Mouse (Mus musculus): ENCODE results near the gene Stambp. TPM values are rescaled to one million over a fixed set of nuclear protein-coding genes. Genes with fewer than 3 reads are reported as not detected.

The Stambp gene
- polyA plus RNA-seq, 1 experiment from 2014 or later, result 9.6 TPM

DNA sequence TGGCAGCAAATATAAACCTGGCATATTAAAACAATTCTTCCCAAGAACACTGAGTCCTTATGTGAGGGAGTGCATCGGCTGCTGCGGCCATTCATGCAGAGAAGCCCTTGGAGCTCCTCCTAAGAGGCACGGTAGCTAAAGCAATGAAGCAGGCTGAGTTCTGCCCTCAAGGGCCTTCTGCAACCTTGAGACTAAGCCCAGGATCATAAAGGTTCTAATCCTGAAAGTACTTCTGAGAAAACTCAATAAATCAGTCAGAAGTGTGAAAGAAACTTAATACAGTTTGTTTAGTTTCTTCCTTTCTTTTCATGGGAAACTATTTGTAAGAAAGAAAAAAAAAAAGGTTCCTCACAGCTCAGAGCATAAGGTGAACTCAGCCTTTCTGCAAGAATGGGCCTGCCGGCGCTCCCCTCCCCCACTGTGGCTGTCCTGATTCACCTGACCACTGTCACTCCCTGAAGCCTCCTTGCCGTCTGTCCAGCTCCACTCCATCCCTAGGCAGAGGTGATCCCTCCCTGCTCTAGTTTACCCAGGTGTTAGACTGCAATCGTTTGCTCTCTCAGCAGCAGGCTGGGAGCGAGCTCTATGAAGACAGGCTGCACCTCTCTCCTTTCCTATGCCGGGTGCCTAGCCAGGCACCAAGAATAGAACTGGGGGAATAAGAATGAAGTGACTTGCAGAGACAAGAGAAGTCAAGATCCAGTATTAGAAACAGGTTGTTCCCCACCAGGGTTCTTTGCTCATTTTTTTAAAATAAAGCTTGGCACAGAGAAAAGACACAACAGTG lies 70.8 kb downstream of the Stambp start:
- Histone ChIP-seq H3K9me3 (replicated peaks; ENCODE audit: control insufficient read depth, low read length) (no peaks in the 10 kb centered on the region), H3K4me1 (ENCODE audit: control insufficient read depth, low read depth, low read length) (peaks cover 19% of the 10 kb centered on the region), H3K27ac (ENCODE audit: low read length) (0 out of 2 replicates have a peak overlapping the region, but pooled peaks have one; percentile 4), H3K9ac (ENCODE audit: low read depth, low read length) (no peak overlapping the region), H3K4me2 (ENCODE audit: low read depth, low read length) (no peak overlapping the region), H3K27me3 (ENCODE audit: control insufficient read depth, insufficient read depth, low read depth, low read length) (no peaks in the 10 kb centered on the region), H3K4me3 (ENCODE audit: low read depth, low read length) (no peak overlapping the region), H3K36me3 (ENCODE audit: control insufficient read depth, insufficient read depth) (no peaks in the 10 kb centered on the region)
- ATAC-seq (ENCODE audit: low read depth), result no peak
- WGBS (ENCODE audit: insufficient replicate concordance), result 68% methylated on average over 9 of the region's 9 CpGs

DNA sequence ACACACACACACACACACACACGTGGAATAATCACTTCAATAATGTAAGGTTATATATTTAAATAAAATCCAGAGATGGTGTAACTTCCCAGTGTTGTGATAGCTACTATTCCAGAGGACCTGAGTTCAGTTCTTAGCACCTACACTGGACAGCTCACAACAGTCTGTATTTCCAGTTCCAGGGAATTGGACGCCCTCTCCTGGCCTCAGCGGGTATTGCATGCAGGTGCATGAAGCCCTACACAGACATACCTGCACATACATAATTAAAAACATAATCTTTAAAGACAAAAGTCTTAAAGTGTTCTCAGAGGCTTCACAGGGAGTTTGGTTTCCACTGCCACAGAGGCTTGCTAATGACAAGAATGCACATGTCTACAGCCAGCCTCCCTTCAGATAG lies 72.1 kb downstream of the Stambp start:
- Histone ChIP-seq H3K27me3 (ENCODE audit: control insufficient read depth, insufficient read depth, low read depth, low read length) (no peaks in the 10 kb centered on the region), H3K4me1 (ENCODE audit: control insufficient read depth, low read depth, low read length) (peaks cover 13% of the 10 kb centered on the region), H3K27ac (ENCODE audit: low read length) (no peak overlapping the region), H3K9me3 (replicated peaks; ENCODE audit: control insufficient read depth, low read length) (no peaks in the 10 kb centered on the region), H3K9ac (ENCODE audit: low read depth, low read length) (no peak overlapping the region), H3K36me3 (ENCODE audit: control insufficient read depth, insufficient read depth) (no peaks in the 10 kb centered on the region), H3K4me3 (ENCODE audit: low read depth, low read length) (no peak overlapping the region), H3K4me2 (ENCODE audit: low read depth, low read length) (no peak overlapping the region)
- 61% methylated on average over 3 of the region's 3 CpGs for WGBS (ENCODE audit: insufficient replicate concordance)
- no peak for ATAC-seq (ENCODE audit: low read depth)

DNA sequence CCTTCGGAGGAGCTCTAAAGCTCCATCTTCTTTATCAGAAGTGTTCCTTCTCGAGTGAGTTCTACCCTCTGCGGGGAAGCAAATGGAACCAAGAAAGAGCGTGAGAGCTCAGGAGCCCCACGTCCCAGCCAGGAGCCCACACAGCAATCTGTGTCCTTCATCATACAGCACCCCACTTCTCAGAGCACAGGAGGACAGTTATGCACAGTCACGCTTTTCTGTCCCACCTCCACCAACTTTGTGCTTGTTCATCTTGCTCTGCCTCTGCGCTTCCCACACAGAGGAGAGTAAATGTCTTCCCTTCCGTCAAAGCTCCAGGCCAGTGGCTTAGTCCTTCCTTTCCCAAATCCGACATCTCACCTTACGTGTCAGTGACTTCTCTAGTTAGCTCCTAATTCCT lies 73.5 kb downstream of the Stambp start:
- H3K4me3 ChIP-seq (ENCODE audit: low read depth, low read length), result no peak overlapping the region
- ATAC-seq (ENCODE audit: low read depth), result no peak
- H3K4me2 ChIP-seq (ENCODE audit: low read depth, low read length), result no peak overlapping the region
- H3K9ac ChIP-seq (ENCODE audit: low read depth, low read length), result no peak overlapping the region
- no peak overlapping the region for H3K27ac ChIP-seq (ENCODE audit: low read length)
- 89% methylated on average over 10 of the region's 10 CpGs for WGBS (ENCODE audit: insufficient replicate concordance)
- H3K36me3 ChIP-seq (ENCODE audit: control insufficient read depth, insufficient read depth), result peaks cover 3% of the 10 kb centered on the region; the same call in 1 of the 2 replicates
- peaks cover 5% of the 10 kb centered on the region for H3K4me1 ChIP-seq (ENCODE audit: control insufficient read depth, low read depth, low read length)
- H3K9me3 ChIP-seq (replicated peaks; ENCODE audit: control insufficient read depth, low read length), result no peaks in the 10 kb centered on the region
- H3K27me3 ChIP-seq (ENCODE audit: control insufficient read depth, insufficient read depth, low read depth, low read length), result no peaks in the 10 kb centered on the region

GRCm38 (mm10) chr6:83496753-83497710 lies 75.5 kb downstream of the Stambp start:
- Histone ChIP-seq H3K36me3 (ENCODE audit: control insufficient read depth, insufficient read depth) (peaks cover 5% of the 10 kb centered on the region; the same call in 1 of the 2 replicates), H3K4me1 (ENCODE audit: control insufficient read depth, low read depth, low read length) (peaks cover 5% of the 10 kb centered on the region), H3K27ac (ENCODE audit: low read length) (no peak overlapping the region), H3K9ac (ENCODE audit: low read depth, low read length) (no peak overlapping the region), H3K9me3 (replicated peaks; ENCODE audit: control insufficient read depth, low read length) (no peaks in the 10 kb centered on the region), H3K27me3 (ENCODE audit: control insufficient read depth, insufficient read depth, low read depth, low read length) (no peaks in the 10 kb centered on the region), H3K4me3 (ENCODE audit: low read depth, low read length) (no peak overlapping the region), H3K4me2 (ENCODE audit: low read depth, low read length) (no peak overlapping the region)
- 63% methylated on average over 22 of the region's 22 CpGs for WGBS (ENCODE audit: insufficient replicate concordance)
- ATAC-seq (ENCODE audit: low read depth), result no peak

DNA sequence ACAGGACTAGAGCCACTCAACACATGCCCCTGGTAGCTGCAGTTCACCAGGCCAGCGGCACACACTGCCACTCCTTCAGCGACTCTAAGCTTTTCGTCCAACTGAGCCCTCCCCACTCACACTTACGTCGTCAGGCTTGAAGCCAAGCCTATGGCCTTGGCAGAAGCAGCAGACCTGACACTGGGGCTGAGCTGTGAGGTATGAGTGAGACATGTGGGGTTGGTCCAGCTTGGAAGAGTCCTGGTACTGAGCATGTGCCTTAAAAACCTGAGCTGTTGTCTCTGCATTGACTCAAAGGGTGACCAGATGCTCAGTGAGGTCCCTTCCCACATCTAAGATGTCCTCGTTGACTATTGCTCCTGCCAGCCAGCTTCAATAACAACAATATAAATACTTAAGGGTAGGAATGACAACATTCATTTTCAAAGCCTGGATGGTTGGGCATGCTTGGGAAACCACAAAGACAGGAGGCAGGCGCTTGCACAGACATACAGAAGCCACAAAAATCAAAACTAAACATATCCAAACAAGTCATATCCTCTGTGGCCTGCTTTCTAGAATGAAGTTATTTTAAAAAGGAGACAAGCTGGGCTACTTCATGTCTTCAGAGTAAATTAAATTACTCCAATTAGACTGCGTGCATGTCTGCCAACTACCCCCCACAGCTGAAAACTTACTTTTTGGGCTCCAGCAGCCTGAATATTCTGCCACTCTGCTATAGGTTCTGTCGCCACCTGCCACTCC lies 76.3 kb downstream of the Stambp start:
- peaks cover 5% of the 10 kb centered on the region; the same call in 1 of the 2 replicates for H3K36me3 ChIP-seq (ENCODE audit: control insufficient read depth, insufficient read depth)
- no peaks in the 10 kb centered on the region for H3K27me3 ChIP-seq (ENCODE audit: control insufficient read depth, insufficient read depth, low read depth, low read length)
- no peak overlapping the region for H3K4me2 ChIP-seq (ENCODE audit: low read depth, low read length)
- no peak for ATAC-seq (ENCODE audit: low read depth)
- H3K27ac ChIP-seq (ENCODE audit: low read length), result no peak overlapping the region
- WGBS (ENCODE audit: insufficient replicate concordance), result 81% methylated on average over 9 of the region's 9 CpGs
- H3K9ac ChIP-seq (ENCODE audit: low read depth, low read length), result no peak overlapping the region
- no peaks in the 10 kb centered on the region for H3K9me3 ChIP-seq (replicated peaks; ENCODE audit: control insufficient read depth, low read length)
- no peak overlapping the region for H3K4me3 ChIP-seq (ENCODE audit: low read depth, low read length)
- H3K4me1 ChIP-seq (ENCODE audit: control insufficient read depth, low read depth, low read length), result peaks cover 5% of the 10 kb centered on the region

Other genes with a start within 250 kb of the Stambp start
- gene Mthfd2, start 246.8 kb downstream of the Stambp start, polyA plus RNA-seq (2015; fragmentation: Nextera tagmentation; extraction: Ambion mirVana), result 59.6 and 64.3 TPM in 2 replicates
- gene Mob1a, start 246.7 kb downstream of the Stambp start, polyA plus RNA-seq (2015; fragmentation: Nextera tagmentation; extraction: Ambion mirVana), result 31.5 and 32.0 TPM in 2 replicates
- gene Bola3, start 223.6 kb downstream of the Stambp start, polyA plus RNA-seq (2015; fragmentation: Nextera tagmentation; extraction: Ambion mirVana), result 196 and 234 TPM in 2 replicates
- 9.3 and 13.7 TPM in 2 replicates for gene Tet3, start 113.6 kb downstream of the Stambp start, polyA plus RNA-seq (2015; fragmentation: Nextera tagmentation; extraction: Ambion mirVana)
- gene Dguok, start 65.8 kb downstream of the Stambp start, polyA plus RNA-seq (2015; fragmentation: Nextera tagmentation; extraction: Ambion mirVana), result 24.1 and 24.3 TPM in 2 replicates
- gene Actg2, start 36.5 kb downstream of the Stambp start, polyA plus RNA-seq (2015; fragmentation: Nextera tagmentation; extraction: Ambion mirVana), result 3.8 and 9.8 TPM in 2 replicates
- 17.8 and 20.6 TPM in 2 replicates for gene Clec4f, start 83.5 kb upstream of the Stambp start, polyA plus RNA-seq (2015; fragmentation: Nextera tagmentation; extraction: Ambion mirVana)
- 1.3 and 1.4 TPM in 2 replicates for gene Cd207, start 105.1 kb upstream of the Stambp start, polyA plus RNA-seq (2015; fragmentation: Nextera tagmentation; extraction: Ambion mirVana)
- gene Vax2, start 138.5 kb upstream of the Stambp start, polyA plus RNA-seq (2015; fragmentation: Nextera tagmentation; extraction: Ambion mirVana), result not detected in 2 replicates
- not detected in 2 replicates for gene Atp6v1b1, start 170.3 kb upstream of the Stambp start, polyA plus RNA-seq (2015; fragmentation: Nextera tagmentation; extraction: Ambion mirVana)
- gene Ankrd53, start 189.9 kb upstream of the Stambp start, polyA plus RNA-seq (2015; fragmentation: Nextera tagmentation; extraction: Ambion mirVana), result not detected in 2 replicates
- 39.2 and 42.0 TPM in 2 replicates for gene Tex261, start 203.1 kb upstream of the Stambp start, polyA plus RNA-seq (2015; fragmentation: Nextera tagmentation; extraction: Ambion mirVana)
- gene Nagk, start 222.3 kb upstream of the Stambp start, polyA plus RNA-seq (2015; fragmentation: Nextera tagmentation; extraction: Ambion mirVana), result 18.8 and 20.1 TPM in 2 replicates

Data from liver, embryonic 16.5 days (tissue).